Mouse (Mus musculus): Measurements from ENCODE around the gene Slc16a12. TPM values are rescaled to one million over a fixed set of nuclear protein-coding genes. Genes with fewer than 3 reads are reported as not detected.

Gene Slc16a12
- total RNA-seq, 4 experiments from 2014 or later: 0.34 to 1.8 (median 0.44) TPM

Small RNA genes within 50 kb of the gene (microRNA-seq; reads per million reads assigned to microRNA genes)
- not detected for gene Gm27476

Other genes starting within 250 kb of the Slc16a12 start
- 1 to 10 TPM; 3.6 to 5.5 (median 4.9) TPM for gene Lipa, start 219.8 kb downstream of the Slc16a12 start, total RNA-seq (2022)
- gene Ifit2, start 196.6 kb downstream of the Slc16a12 start, total RNA-seq (2022): 1 to 10 TPM in 1 of 4 experiments, under 1 TPM in 3; 0.46 to 1.3 (median 0.79) TPM
- 1 to 10 TPM in 1 of 4 experiments, under 1 TPM in 2, not detected in 1; 0.48 to 1.7 (median 0.79) TPM for gene Ifit3, start 163.8 kb downstream of the Slc16a12 start, total RNA-seq (2022)
- not detected for gene Ifit1bl1, start 145.3 kb downstream of the Slc16a12 start, total RNA-seq (2022)
- 1 to 10 TPM in 3 of 4 experiments, under 1 TPM in 1; 0.64 to 2.1 (median 1.2) TPM for gene Ifit3b, start 139.3 kb downstream of the Slc16a12 start, total RNA-seq (2022)
- gene Ifit1bl2, start 106.5 kb downstream of the Slc16a12 start, total RNA-seq (2022): not detected
- gene Ifit1, start 106.4 kb downstream of the Slc16a12 start, total RNA-seq (2022): under 1 TPM; 0.21 to 0.76 (median 0.27) TPM
- gene Pank1, start 132.2 kb upstream of the Slc16a12 start, total RNA-seq (2022): 10 to 100 TPM in 2 of 4 experiments, 1 to 10 TPM in 2; 8.6 to 13.8 (median 10.0) TPM
- gene Kif20b, start 175.1 kb upstream of the Slc16a12 start, total RNA-seq (2022): under 1 TPM; 0.05 to 0.91 (median 0.22) TPM

Data from gastrocnemius, adult 8-10 months (tissue).